Mouse (Mus musculus) CH12.LX (cell line): ENCODE measurements around the gene Mansc1. TPM values are rescaled to one million over a fixed set of nuclear protein-coding genes. Genes with fewer than 3 reads are reported as not detected.

Source experiments
- DNase-seq: peaks from one replicate; pipeline ENCODE4 v3.0.0-alpha.2; 2013; ENCODE audit errors: extremely low read depth
- H3K27ac ChIP-seq: 2 replicates; pipeline ENCODE4 v1.5.1; 2012; ENCODE audit warnings: low read depth, mild to moderate bottlenecking, control low read depth, moderate library complexity; ENCODE audit not compliant: insufficient read depth
- H3K27me3 ChIP-seq: replicated peaks from 2 replicates; pipeline ENCODE3; 2012; ENCODE audit warnings: inconsistent platforms
- H3K36me3 ChIP-seq, 2 experiments: replicated peaks in 1 of 2; 2 replicates each; pipeline versions ENCODE3 to v1.6.1; 2012; ENCODE audit warnings: inconsistent platforms in 1 of 2, low read length in 1 of 2, mild to moderate bottlenecking in 1 of 2, mixed read lengths in 1 of 2, moderate library complexity in 1 of 2; ENCODE audit not compliant: control insufficient read depth in 1 of 2, insufficient read depth in 1 of 2
- H3K4me1 ChIP-seq, 2 experiments: 2 replicates each; pipeline ENCODE4 v1.6.1; 2012; ENCODE audit warnings: inconsistent platforms in 1 of 2, moderate library complexity in 1 of 2; ENCODE audit not compliant: insufficient read depth in 2 of 2, control insufficient read depth in 1 of 2
- H3K4me2 ChIP-seq: 2 replicates; pipeline ENCODE4 v1.6.1; 2012; ENCODE audit warnings: low read depth, mild to moderate bottlenecking, control low read depth; ENCODE audit not compliant: poor library complexity, insufficient read depth, severe bottlenecking
- H3K4me3 ChIP-seq, 3 experiments: fragments of 150-350 bp in 1 of 3; sonication (generic) in 1 of 3; replicated peaks in 1 of 3; 2 replicates each; pipeline versions ENCODE3 to v1.5.1; 2011 to 2012; ENCODE audit warnings: low read depth in 2 of 3, low read length in 2 of 3, mild to moderate bottlenecking in 2 of 3, moderate library complexity in 2 of 3, control low read depth in 1 of 3, improper control_type of control experiment in 1 of 3, inconsistent platforms in 1 of 3, mixed read lengths in 1 of 3; ENCODE audit not compliant: poor library complexity in 1 of 3
- H3K79me2 ChIP-seq: replicated peaks from 2 replicates; pipeline ENCODE4 v1.6.1; 2012; ENCODE audit warnings: mild to moderate bottlenecking, moderate library complexity; ENCODE audit not compliant: control insufficient read depth, poor library complexity, insufficient read depth, severe bottlenecking; ENCODE audit errors: extremely low read depth
- H3K9ac ChIP-seq: 2 replicates; pipeline ENCODE4 v1.6.1; 2012; ENCODE audit warnings: low read depth, mild to moderate bottlenecking, control low read depth, moderate library complexity; ENCODE audit not compliant: insufficient read depth
- H3K9me3 ChIP-seq: replicated peaks from 2 replicates; pipeline ENCODE3; 2012; ENCODE audit warnings: low read length, inconsistent platforms, mixed read lengths
- CTCF ChIP-seq, 2 experiments: IDR thresholded peaks in 1 of 2; conservative IDR thresholded peaks in 1 of 2; 2 replicates each; pipeline ENCODE4 v1.5.1; 2011 to 2012; ENCODE audit warnings: low read depth in 2 of 2, low read length in 2 of 2, improper control_type of control experiment in 1 of 2, inconsistent platforms in 1 of 2, mild to moderate bottlenecking in 1 of 2, moderate library complexity in 1 of 2
- ELF1 ChIP-seq: IDR thresholded peaks from 2 replicates; pipeline ENCODE4 v1.6.1; 2014; ENCODE audit warnings: low read depth, mild to moderate bottlenecking, inconsistent platforms, low read length, improper control_type of control experiment
- ETS1 ChIP-seq: conservative IDR thresholded peaks from 2 replicates; pipeline ENCODE4 v1.6.1; 2012; ENCODE audit warnings: low read depth, mild to moderate bottlenecking, inconsistent platforms, low read length, improper control_type of control experiment, moderate library complexity
- GABPA ChIP-seq: IDR thresholded peaks from 2 replicates; pipeline ENCODE4 v1.6.1; 2012; ENCODE audit warnings: low read depth, low read length, improper control_type of control experiment, inconsistent platforms; ENCODE audit not compliant: insufficient replicate concordance
- IRF4 ChIP-seq: IDR thresholded peaks from 2 replicates; pipeline ENCODE4 v1.6.1; 2014; ENCODE audit warnings: low read depth, mild to moderate bottlenecking, inconsistent platforms, low read length, improper control_type of control experiment
- JUN ChIP-seq: IDR thresholded peaks from 2 replicates; pipeline ENCODE4 v1.6.1; 2011; ENCODE audit warnings: low read depth, mild to moderate bottlenecking, low read length, improper control_type of control experiment, moderate library complexity; ENCODE audit not compliant: insufficient read depth
- MAFK ChIP-seq: IDR thresholded peaks from 2 replicates; pipeline ENCODE4 v1.6.1; 2011; ENCODE audit warnings: low read length, improper control_type of control experiment; ENCODE audit not compliant: insufficient replicate concordance
- MAX ChIP-seq: IDR thresholded peaks from 2 replicates; pipeline ENCODE4 v1.6.1; 2011; ENCODE audit warnings: low read length, improper control_type of control experiment
- MEF2A ChIP-seq: IDR thresholded peaks from 2 replicates; pipeline ENCODE4 v1.6.1; 2014; ENCODE audit warnings: low read depth, mild to moderate bottlenecking, inconsistent platforms, low read length, improper control_type of control experiment, borderline replicate concordance
- MXI1 ChIP-seq: IDR thresholded peaks from 2 replicates; pipeline ENCODE4 v1.6.1; 2011; ENCODE audit warnings: mild to moderate bottlenecking, low read depth, low read length, improper control_type of control experiment
- NELFE ChIP-seq: IDR thresholded peaks from 2 replicates; pipeline ENCODE4 v1.6.1; 2011; ENCODE audit warnings: low read depth, low read length, improper control_type of control experiment
- POLR2A ChIP-seq: IDR thresholded peaks from 2 replicates; pipeline ENCODE4 v1.6.1; 2011; ENCODE audit warnings: low read depth, mild to moderate bottlenecking, improper control_type of control experiment, low read length
- RCOR1 ChIP-seq: conservative IDR thresholded peaks from 2 replicates; pipeline ENCODE4 v1.6.1; 2012; ENCODE audit warnings: low read depth, mild to moderate bottlenecking, inconsistent platforms, low read length, improper control_type of control experiment
- SIN3A ChIP-seq: IDR thresholded peaks from 2 replicates; pipeline ENCODE4 v1.6.1; 2012; ENCODE audit warnings: low read length, improper control_type of control experiment, inconsistent platforms
- TCF12 ChIP-seq: IDR thresholded peaks from 2 replicates; pipeline ENCODE4 v1.6.1; 2014; ENCODE audit warnings: low read depth, mild to moderate bottlenecking, inconsistent platforms, low read length, improper control_type of control experiment
- UBTF ChIP-seq: IDR thresholded peaks from 2 replicates; pipeline ENCODE4 v1.6.1; 2012; ENCODE audit warnings: low read depth, mild to moderate bottlenecking, inconsistent platforms, low read length, improper control_type of control experiment, moderate library complexity
- USF1 ChIP-seq: IDR thresholded peaks from 2 replicates; pipeline ENCODE4 v1.6.1; 2014; ENCODE audit warnings: low read depth, mild to moderate bottlenecking, inconsistent platforms, low read length, improper control_type of control experiment
- ZKSCAN1 ChIP-seq: IDR thresholded peaks from 2 replicates; pipeline ENCODE4 v1.6.1; 2012; ENCODE audit warnings: low read depth, inconsistent platforms, low read length, improper control_type of control experiment, borderline replicate concordance
- dilution Hi-C: fragments of 300-500 bp; cut with MboI; formaldehyde crosslinking; loops from 2 replicates; pipeline ENCODE4 v1.14.3; 2020; ENCODE audit warnings: low sequenced_read_pairs; ENCODE audit not compliant: extremely low pct_unique_long_range_greater_than_20kb, extremely low pct_ligation_motif_present
- in situ Hi-C: fragments of 300-500 bp; cut with MboI; formaldehyde crosslinking; loops from 3 replicates; pipeline ENCODE4 v1.14.3; 2019; ENCODE audit warnings: low sequenced_read_pairs, low pct_ligation_motif_present, low pct_unique_long_range_greater_than_20kb, mixed read lengths
- polyA plus RNA-seq: library from polyadenylated mRNA; unstranded; fragments of >175 nt; gene quantifications from 2 replicates; pipeline ENCODE4 v1.2.1, GENCODE M21; 2012; ENCODE audit warnings: low read depth; ENCODE audit not compliant: insufficient read length
- total RNA-seq, 2 experiments: library from RNA; depleted of rRNA; stranded (reverse); fragments of 300-350 nt in 1 of 2; fragments of >200 nt in 1 of 2; gene quantifications; 2 replicates each; pipeline ENCODE4 v1.2.3; 2012 to 2014

The Mansc1 gene
- total and polyA plus RNA-seq, 3 experiments: not detected

DNA sequence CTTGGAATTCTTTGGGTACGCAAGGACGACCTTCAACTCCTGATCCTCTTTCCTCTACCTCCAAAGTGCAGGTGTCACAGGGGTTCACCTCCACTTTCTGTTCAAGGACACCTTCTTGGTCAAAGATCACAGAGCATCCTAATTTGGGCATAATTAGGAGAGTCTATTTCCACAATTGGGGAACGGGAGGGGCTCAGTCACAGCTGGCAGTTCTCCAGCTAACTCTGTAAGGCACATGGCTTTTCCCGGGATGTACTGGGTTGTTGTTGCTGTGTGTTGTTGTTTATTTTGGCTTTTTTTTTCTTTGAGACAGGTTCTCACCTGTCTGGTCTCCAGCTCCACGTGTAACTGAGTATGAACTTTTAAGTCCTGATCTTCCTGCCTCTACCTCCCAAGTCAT is 468 bp upstream of the Mansc1 start:
- Histone ChIP-seq H3K9ac (no peak overlapping the region), H3K4me1 (peaks cover 0 to 8% of the 10 kb centered on the region in 2 experiments; a peak in 2 of 4 replicates)
- TF ChIP-seq MAFK: no peak
- no peak for TF ChIP-seq TCF12
- TF ChIP-seq ELF1: no peak
- no peak for TF ChIP-seq NELFE
- TF ChIP-seq IRF4: no peak
- TF ChIP-seq UBTF: no peak
- TF ChIP-seq POLR2A: no peak
- TF ChIP-seq MXI1: no peak
- no peak for TF ChIP-seq USF1
- no peak for TF ChIP-seq MAX
- TF ChIP-seq ZKSCAN1: no peak
- no peak for TF ChIP-seq GABPA
- TF ChIP-seq ETS1: no peak
- TF ChIP-seq CTCF (conservative IDR thresholded peaks at IDR 0.05 in 1 of 2, IDR thresholded peaks at IDR 0.05 in 1 of 2; ENCODE audit: low read depth in 2 of 2, low read length in 2 of 2): no peak
- TF ChIP-seq RCOR1: no peak
- no peak for TF ChIP-seq JUN
- TF ChIP-seq, all 38 proteins: peak for 0
- dilution Hi-C loops (no loop called here), in situ Hi-C loops (loop anchor here (25.0 kb wide), 1 partner anchor 355 kb away; the partner anchor contains the start of gene Apold1)
- no peak overlapping the region for H3K4me2 ChIP-seq
- H3K27ac ChIP-seq: no peak overlapping the region
- H3K27me3 ChIP-seq: no peaks in the 10 kb centered on the region
- no peaks in the 10 kb centered on the region for H3K9me3 ChIP-seq
- no peaks in the 10 kb centered on the region for H3K79me2 ChIP-seq
- no peaks in the 10 kb centered on the region for H3K36me3 ChIP-seq
- H3K4me3 ChIP-seq: no peak overlapping the region
- no peak for DNase-seq

DNA sequence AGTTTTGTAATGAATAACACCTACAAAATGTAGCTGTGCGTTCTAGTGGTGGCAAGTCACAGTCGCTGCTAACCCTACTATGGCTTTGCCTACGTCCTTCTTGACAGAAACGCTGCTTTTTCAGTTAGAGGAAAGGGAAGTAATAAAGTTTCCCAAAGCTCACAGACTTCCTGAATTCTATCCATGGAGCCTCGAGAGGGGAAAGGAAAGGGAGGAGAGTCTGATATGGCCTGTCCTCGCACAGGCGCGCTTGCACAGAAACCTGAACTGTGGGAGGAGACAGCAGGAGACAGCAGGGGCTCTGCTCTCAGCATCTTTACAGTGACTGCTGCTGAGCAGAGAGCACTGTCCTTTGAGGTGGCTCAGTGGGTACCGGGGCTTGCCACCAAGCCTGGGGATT is 1.8 kb downstream of the Mansc1 start:
- no peak overlapping the region for H3K4me2 ChIP-seq
- H3K9me3 ChIP-seq: no peaks in the 10 kb centered on the region
- H3K27ac ChIP-seq: no peak overlapping the region
- no peak overlapping the region for H3K4me3 ChIP-seq
- H3K9ac ChIP-seq: no peak overlapping the region
- no peaks in the 10 kb centered on the region for H3K36me3 ChIP-seq
- in situ Hi-C loops: loop anchor here (25.0 kb wide), 1 partner anchor 357 kb away; the partner anchor contains the start of gene Apold1
- no peaks in the 10 kb centered on the region for H3K79me2 ChIP-seq
- DNase-seq: no peak
- dilution Hi-C loops: no loop called here
- H3K27me3 ChIP-seq: peaks cover 2% of the 10 kb centered on the region
- H3K4me1 ChIP-seq: peaks cover 0 to 5% of the 10 kb centered on the region in 2 experiments; a peak in 2 of 4 replicates
- TF ChIP-seq MEF2A (no peak), SIN3A (no peak), NELFE (no peak)
- TF ChIP-seq, all 38 proteins: peak for 0
